Mouse (Mus musculus) retina, adult 2 months (tissue): ENCODE measurements around the gene Kbtbd12.

Source experiments
- DNase-seq: peaks from one replicate; pipeline ENCODE4 v3.0.0-alpha.2; 2012; ENCODE audit warnings: low read depth, low spot score

Gene Kbtbd12

GRCm38 (mm10) chr6:88549137-88549814, 88.5 kb downstream of the Kbtbd12 start:
- DNase-seq, result peak; percentile 6

GRCm38 (mm10) chr6:88548405-88549049, 89.2 kb downstream of the Kbtbd12 start:
- DNase-seq, result no peak

- DNase-seq, result no peak
These were observed 92.4 kb downstream of the Kbtbd12 start for GRCm38 (mm10) chr6:88545397-88545790.

- no peak for DNase-seq
These were observed 92.9 kb downstream of the Kbtbd12 start for GRCm38 (mm10) chr6:88544644-88545396.

GRCm38 (mm10) chr6:88544241-88544640, 93.5 kb downstream of the Kbtbd12 start:
- no peak for DNase-seq

- no peak for DNase-seq
These were observed 97.5 kb downstream of the Kbtbd12 start for GRCm38 (mm10) chr6:88540093-88540755.

- DNase-seq, result no peak
These were observed 107.4 kb downstream of the Kbtbd12 start for GRCm38 (mm10) chr6:88530306-88530705.

GRCm38 (mm10) chr6:88524056-88524455, 113.7 kb downstream of the Kbtbd12 start:
- DNase-seq, result no peak

- no peak for DNase-seq
These were observed 114.3 kb downstream of the Kbtbd12 start for GRCm38 (mm10) chr6:88523451-88523850.

GRCm38 (mm10) chr6:88523043-88523442, 114.7 kb downstream of the Kbtbd12 start:
- no peak for DNase-seq

- no peak for DNase-seq
These were observed 115.1 kb downstream of the Kbtbd12 start for GRCm38 (mm10) chr6:88522606-88523005.

- DNase-seq, result no peak
These were observed 115.9 kb downstream of the Kbtbd12 start for GRCm38 (mm10) chr6:88521821-88522220.

GRCm38 (mm10) chr6:88518404-88519263, 119.1 kb downstream of the Kbtbd12 start, which contains the start of gene Sec61a1:
Gene Sec61a1, minus strand, starts transcription at chr6:88518905.
- peak; percentile 85 for DNase-seq

GRCm38 (mm10) chr6:88517701-88518403, 119.9 kb downstream of the Kbtbd12 start:
- DNase-seq, result no peak

- no peak for DNase-seq
These were observed 121.1 kb downstream of the Kbtbd12 start for GRCm38 (mm10) chr6:88516667-88517066.

GRCm38 (mm10) chr6:88515971-88516370, 121.8 kb downstream of the Kbtbd12 start:
- DNase-seq, result no peak

GRCm38 (mm10) chr6:88514546-88514945, 123.2 kb downstream of the Kbtbd12 start:
- DNase-seq, result no peak

- no peak for DNase-seq
These were observed 123.8 kb downstream of the Kbtbd12 start for GRCm38 (mm10) chr6:88513984-88514383.

- no peak for DNase-seq
These were observed 134.7 kb downstream of the Kbtbd12 start for GRCm38 (mm10) chr6:88503044-88503443.
